10 mouse cellular contexts compared by ENCODE assay signal in genomic region chr12:100316094-100316493, GRCm38 (mm10).
DNase-seq lines count a peak whose midpoint lies in the region; ATAC-seq and TF ChIP-seq lines count a peak whose summit lies in the region.
"Had no signal": no experiment of that assay in that cellular context is flagged by ENCODE, and none has a peak within 500 bp of the region (broad histone marks: within the 10 kb centered on the region; RNA-seq: fewer than 3 reads in every experiment).

No protein-coding gene starts in this region.

- TF ChIP-seq CTCF in forebrain, postnatal 0 days (IDR thresholded peaks at IDR 0.05; ENCODE audit: low read depth) = no peak
- TF ChIP-seq CTCF in lung, adult 2 months (IDR thresholded peaks at IDR 0.05; ENCODE audit: insufficient read depth, low read length) = no peak

- H3K27me3 ChIP-seq in forebrain, postnatal 0 days (ENCODE audit: insufficient read depth, low read length) = no peaks in the 10 kb centered on the region
- H3K27me3 ChIP-seq in midbrain, embryonic 14.5 days (ENCODE audit: control insufficient read depth, insufficient read depth, low read length) = no peaks in the 10 kb centered on the region
- H3K27me3 ChIP-seq: heart, embryonic 13.5 days had no signal

- ATAC-seq in forebrain, postnatal 0 days = peak; percentile 46
- no peak for ATAC-seq in midbrain, embryonic 14.5 days (ENCODE audit: low FRiP score, low TSS enrichment)

- no peak overlapping the region for H3K4me3 ChIP-seq in forebrain, postnatal 0 days (ENCODE audit: low read depth, low read length)
- no peak overlapping the region for H3K4me3 ChIP-seq in midbrain, embryonic 14.5 days (replicated peaks; ENCODE audit: low read depth, low read length)
- no peak overlapping the region for H3K4me3 ChIP-seq in lung, adult 2 months (replicated peaks; ENCODE audit: extremely low read depth, low read depth, low read length)
- H3K4me3 ChIP-seq: heart, embryonic 13.5 days had no signal

- no peak overlapping the region for H3K4me2 ChIP-seq in forebrain, postnatal 0 days (ENCODE audit: low read depth)
- no peak overlapping the region for H3K4me2 ChIP-seq in midbrain, embryonic 14.5 days (ENCODE audit: low read length)
- H3K4me2 ChIP-seq: heart, embryonic 13.5 days had no signal

- intact Hi-C loops in left cerebral cortex, postnatal 14 days (cut with DNase I) = loop anchor here (10.0 kb wide), 1 partner anchor 51 kb away; no protein-coding TSS in a partner anchor

- WGBS in forebrain, postnatal 0 days = 44% methylated on average over 9 of the region's 9 CpGs
- WGBS in midbrain, embryonic 14.5 days = 61% methylated on average over 9 of the region's 9 CpGs
- 81% methylated on average over 9 of the region's 9 CpGs for WGBS in lung, adult 2 months

- H3K9ac ChIP-seq in forebrain, postnatal 0 days = no peak overlapping the region
- H3K9ac ChIP-seq in midbrain, embryonic 14.5 days (replicated peaks; ENCODE audit: low read length) = no peak overlapping the region
- H3K9ac ChIP-seq: heart, embryonic 13.5 days had no signal

- TF ChIP-seq POLR2A in lung, adult 2 months (IDR thresholded peaks at IDR 0.05; ENCODE audit: borderline replicate concordance, extremely low read depth, low read depth, low read length) = no peak

- DNase-seq in adrenal gland, adult (ENCODE audit: inconsistent age in 2 of 2, low spot score in 1 of 2) = peak; percentile 54 to 73
- DNase-seq in adrenal gland, postnatal 25 days = no peak
- peak; percentile 54 to 68 for DNase-seq in left cerebral cortex, postnatal 14 days (ENCODE audit: low spot score in 2 of 2)
- DNase-seq in left cerebral cortex, adult 8-10 months (ENCODE audit: low spot score in 2 of 2) = no peak
- no peak for DNase-seq in forebrain, postnatal 0 days
- DNase-seq in midbrain, embryonic 14.5 days = peak; percentile 37
- DNase-seq in lung, postnatal 36 days = no peak
- no peak for DNase-seq in lung, adult 2 months

- H3K4me1 ChIP-seq in forebrain, postnatal 0 days (ENCODE audit: insufficient read depth) = peaks cover 9% of the 10 kb centered on the region; the same call in 1 of the 2 replicates
- H3K4me1 ChIP-seq in midbrain, embryonic 14.5 days (ENCODE audit: control insufficient read depth, insufficient read depth, low read length) = peaks cover 51% of the 10 kb centered on the region
- no peaks in the 10 kb centered on the region for H3K4me1 ChIP-seq in lung, adult 2 months (ENCODE audit: control insufficient read depth, insufficient read depth, low read length)

- no peaks in the 10 kb centered on the region for H3K9me3 ChIP-seq in forebrain, postnatal 0 days (ENCODE audit: low read length)
- no peaks in the 10 kb centered on the region for H3K9me3 ChIP-seq in midbrain, embryonic 14.5 days (ENCODE audit: control insufficient read depth, low read length)
- H3K9me3 ChIP-seq: G1E; heart, embryonic 13.5 days had no signal

- H3K36me3 ChIP-seq in forebrain, postnatal 0 days (ENCODE audit: insufficient read depth) = peaks cover 4% of the 10 kb centered on the region; the same call in 1 of the 2 replicates
- H3K36me3 ChIP-seq in midbrain, embryonic 14.5 days (ENCODE audit: control insufficient read depth, insufficient read depth, low read length) = 0 out of 2 replicates have a peak, but pooled peaks cover 3% of the 10 kb centered on the region
- H3K36me3 ChIP-seq: G1E had no signal

- peak overlapping the region; percentile 57 for H3K27ac ChIP-seq in forebrain, postnatal 0 days (ENCODE audit: low read depth, low read length)
- peak overlapping the region; percentile 86 for H3K27ac ChIP-seq in midbrain, embryonic 14.5 days (replicated peaks; ENCODE audit: low read depth, low read length)
- H3K27ac ChIP-seq: heart, embryonic 13.5 days had no signal

Comparison
In these comparisons a context has a peak if more than half of its experiments do, and no peak if none do; other contexts are left out.
1. DNase-seq: peak in adrenal gland, adult (2 of 2), left cerebral cortex, postnatal 14 days (2 of 2) and midbrain, embryonic 14.5 days (single experiment); none in adrenal gland, postnatal 25 days (single experiment), left cerebral cortex, adult 8-10 months (0 of 2), forebrain, postnatal 0 days (single experiment), lung, postnatal 36 days (single experiment) and lung, adult 2 months (single experiment).